Mouse (Mus musculus): ENCODE results near the gene Scnn1b. TPM values are rescaled to one million over a fixed set of nuclear protein-coding genes. Genes with fewer than 3 reads are reported as not detected.
A peak's percentile ranks its signal among the peaks of the same experiment; 100 is the strongest.

Gene Scnn1b
- polyA plus RNA-seq, 1 experiment from 2014 or later: 0.09 TPM

DNA sequence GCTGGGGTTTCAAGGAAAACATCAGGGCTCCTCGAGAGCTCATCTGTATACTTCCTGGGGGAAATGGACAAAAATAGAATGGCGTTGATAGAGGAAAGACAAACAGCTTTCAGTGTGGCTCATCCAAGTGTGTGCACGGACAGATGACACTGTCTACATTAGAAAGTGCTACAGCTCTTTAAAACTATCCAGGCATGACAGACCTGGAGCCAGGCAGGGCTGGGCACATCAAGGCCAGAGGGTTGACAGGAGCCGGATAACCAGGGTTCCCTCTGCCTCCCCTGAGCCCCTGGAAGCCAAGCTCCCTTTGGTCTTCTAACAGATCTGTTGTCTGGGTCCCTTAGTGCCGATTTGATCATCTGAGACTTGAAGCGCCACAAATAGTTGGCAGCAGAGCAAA, 22.6 kb upstream of the Scnn1b start:
- H3K9me3 ChIP-seq (ENCODE audit: low read length): no peaks in the 10 kb centered on the region

DNA sequence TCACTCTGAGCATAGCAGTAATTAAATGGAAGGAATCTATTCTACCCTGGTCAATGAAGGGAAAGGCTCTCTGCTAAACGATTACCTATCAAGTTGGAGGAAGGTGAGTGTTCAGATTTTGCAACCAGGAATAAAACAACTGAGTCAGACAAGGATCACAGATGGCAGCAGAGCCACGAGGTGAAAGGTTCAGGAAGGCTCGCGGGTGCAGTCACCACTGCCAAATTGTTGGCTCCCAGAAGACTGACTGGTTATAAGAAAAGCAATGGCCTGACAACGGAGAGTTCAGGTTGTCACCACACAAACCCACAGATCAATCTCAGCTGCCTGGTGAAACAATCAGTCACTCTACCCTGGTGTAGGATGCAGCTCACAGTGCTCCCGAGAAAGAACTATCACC, 18.9 kb upstream of the Scnn1b start:
- 71% methylated on average over 6 of the region's 6 CpGs for WGBS (ENCODE audit: insufficient replicate concordance)
- TF ChIP-seq EP300 (IDR thresholded peaks at IDR 0.05; ENCODE audit: low read depth): no peak
- TF ChIP-seq CTCF (IDR thresholded peaks at IDR 0.05; ENCODE audit: low read depth): no peak
- DNase-seq: no peak
- H3K9me3 ChIP-seq (ENCODE audit: low read length): no peaks in the 10 kb centered on the region
- H3K36me3 ChIP-seq (replicated peaks; ENCODE audit: insufficient read depth, low read length): no peaks in the 10 kb centered on the region
- no peak overlapping the region for H3K9ac ChIP-seq (replicated peaks)
- no peak overlapping the region for H3K4me3 ChIP-seq (ENCODE audit: low read depth, low read length)
- no peak overlapping the region for H3K4me2 ChIP-seq (ENCODE audit: low read depth, low read length)
- no peaks in the 10 kb centered on the region for H3K27me3 ChIP-seq (ENCODE audit: insufficient read depth, low read length)
- H3K4me1 ChIP-seq (ENCODE audit: insufficient read depth): no peaks in the 10 kb centered on the region
- no peak overlapping the region for H3K27ac ChIP-seq (ENCODE audit: low read depth)
- no peak for ATAC-seq

More for the DNA sequence above, 22.6 kb upstream of the Scnn1b start:
- H3K27ac ChIP-seq (ENCODE audit: low read depth): no peak overlapping the region
- no peak for ATAC-seq
- TF ChIP-seq CTCF (IDR thresholded peaks at IDR 0.05; ENCODE audit: low read depth): no peak
- TF ChIP-seq EP300 (IDR thresholded peaks at IDR 0.05; ENCODE audit: low read depth): no peak
- no peaks in the 10 kb centered on the region for H3K27me3 ChIP-seq (ENCODE audit: insufficient read depth, low read length)
- no peaks in the 10 kb centered on the region for H3K36me3 ChIP-seq (replicated peaks; ENCODE audit: insufficient read depth, low read length)
- H3K4me1 ChIP-seq (ENCODE audit: insufficient read depth): no peaks in the 10 kb centered on the region
- H3K4me3 ChIP-seq (ENCODE audit: low read depth, low read length): no peak overlapping the region
- 50% methylated on average over 6 of the region's 6 CpGs for WGBS (ENCODE audit: insufficient replicate concordance)
- no peak overlapping the region for H3K9ac ChIP-seq (replicated peaks)
- DNase-seq: no peak
- H3K4me2 ChIP-seq (ENCODE audit: low read depth, low read length): no peak overlapping the region

DNA sequence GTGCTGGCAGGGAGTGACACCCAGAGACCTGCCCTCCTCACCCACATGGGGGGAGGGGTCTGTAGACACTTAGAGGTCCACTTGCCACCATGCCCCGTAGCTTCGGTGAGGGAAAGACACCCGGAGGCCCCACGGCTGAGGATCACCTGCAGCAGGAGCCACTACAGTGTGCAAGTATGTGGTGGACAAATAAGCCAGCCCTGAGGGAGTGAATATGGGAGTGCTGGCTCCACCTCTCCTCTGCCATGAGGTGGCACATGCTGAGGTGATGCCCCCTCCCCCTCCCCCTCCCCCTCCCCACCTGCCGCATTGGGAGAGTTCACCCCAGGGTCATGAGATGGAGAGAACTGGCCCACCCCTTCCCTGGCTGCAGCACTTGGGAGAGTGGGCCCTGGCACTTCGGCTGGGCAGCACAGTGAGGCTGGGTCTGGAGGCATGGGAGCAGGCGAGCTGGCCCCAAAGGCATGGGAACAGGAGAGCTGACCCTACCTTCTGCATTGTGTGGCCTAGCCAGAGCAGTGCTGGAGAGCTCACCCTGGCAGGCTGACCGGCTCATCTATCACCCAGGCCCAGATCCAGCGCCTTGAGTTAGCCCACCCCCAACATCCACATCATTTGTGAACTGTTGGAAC, 16.2 kb upstream of the Scnn1b start:
- no peak for ATAC-seq

DNA sequence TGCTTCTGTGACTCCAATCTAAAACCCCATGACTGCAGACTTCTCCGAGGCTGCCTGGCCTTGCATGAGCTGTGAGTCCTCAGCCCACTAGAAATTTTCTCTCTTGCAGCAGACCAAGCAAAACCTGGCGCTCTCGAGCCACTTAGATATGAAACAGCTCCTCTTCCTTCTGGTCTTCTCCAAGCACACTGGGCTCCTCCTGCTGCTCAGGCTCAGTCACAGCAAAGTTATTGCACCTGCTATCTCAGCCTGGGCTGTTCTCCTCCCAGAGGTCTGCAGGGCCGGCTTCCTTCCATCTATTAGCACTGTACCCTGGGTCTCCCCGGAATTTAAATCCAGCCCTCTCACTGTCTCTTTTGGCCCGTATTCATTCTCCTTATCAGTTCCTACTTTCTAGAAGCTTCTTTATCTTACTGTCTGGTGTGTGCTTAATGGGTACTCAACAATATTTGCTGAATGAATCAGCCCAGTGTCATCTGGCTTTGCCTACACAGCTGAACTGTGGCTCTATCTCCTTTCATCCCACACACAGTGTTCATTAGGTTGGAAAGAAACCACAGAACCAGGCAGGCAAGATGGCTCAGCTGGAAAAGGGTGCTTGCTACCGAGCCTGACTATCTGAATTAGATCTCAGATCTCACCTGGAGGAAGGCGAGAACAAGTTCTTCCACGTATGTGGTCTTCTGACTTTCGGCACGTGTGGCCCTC, 7.5 kb upstream of the Scnn1b start:
- DNase-seq: no peak
- Histone ChIP-seq H3K9ac (replicated peaks) (no peak overlapping the region), H3K36me3 (replicated peaks; ENCODE audit: insufficient read depth, low read length) (no peaks in the 10 kb centered on the region), H3K9me3 (ENCODE audit: low read length) (no peaks in the 10 kb centered on the region), H3K4me3 (ENCODE audit: low read depth, low read length) (no peak overlapping the region), H3K4me2 (ENCODE audit: low read depth, low read length) (no peak overlapping the region), H3K4me1 (ENCODE audit: insufficient read depth) (no peaks in the 10 kb centered on the region), H3K27ac (ENCODE audit: low read depth) (no peak overlapping the region), H3K27me3 (ENCODE audit: insufficient read depth, low read length) (no peaks in the 10 kb centered on the region)
- no peak for TF ChIP-seq CTCF (IDR thresholded peaks at IDR 0.05; ENCODE audit: low read depth)
- TF ChIP-seq EP300 (IDR thresholded peaks at IDR 0.05; ENCODE audit: low read depth): no peak
- ATAC-seq: no peak
- 77% methylated on average over 11 of the region's 11 CpGs for WGBS (ENCODE audit: insufficient replicate concordance)

More for the DNA sequence above, 16.2 kb upstream of the Scnn1b start:
- no peak for TF ChIP-seq EP300 (IDR thresholded peaks at IDR 0.05; ENCODE audit: low read depth)
- TF ChIP-seq CTCF (IDR thresholded peaks at IDR 0.05; ENCODE audit: low read depth): no peak
- H3K27me3 ChIP-seq (ENCODE audit: insufficient read depth, low read length): no peaks in the 10 kb centered on the region
- H3K4me1 ChIP-seq (ENCODE audit: insufficient read depth): no peaks in the 10 kb centered on the region
- H3K4me3 ChIP-seq (ENCODE audit: low read depth, low read length): no peak overlapping the region
- DNase-seq: no peak
- WGBS (ENCODE audit: insufficient replicate concordance): 77% methylated on average over 8 of the region's 9 CpGs
- no peak overlapping the region for H3K27ac ChIP-seq (ENCODE audit: low read depth)
- no peaks in the 10 kb centered on the region for H3K36me3 ChIP-seq (replicated peaks; ENCODE audit: insufficient read depth, low read length)
- H3K9me3 ChIP-seq (ENCODE audit: low read length): no peaks in the 10 kb centered on the region
- H3K9ac ChIP-seq (replicated peaks): no peak overlapping the region
- H3K4me2 ChIP-seq (ENCODE audit: low read depth, low read length): no peak overlapping the region

DNA sequence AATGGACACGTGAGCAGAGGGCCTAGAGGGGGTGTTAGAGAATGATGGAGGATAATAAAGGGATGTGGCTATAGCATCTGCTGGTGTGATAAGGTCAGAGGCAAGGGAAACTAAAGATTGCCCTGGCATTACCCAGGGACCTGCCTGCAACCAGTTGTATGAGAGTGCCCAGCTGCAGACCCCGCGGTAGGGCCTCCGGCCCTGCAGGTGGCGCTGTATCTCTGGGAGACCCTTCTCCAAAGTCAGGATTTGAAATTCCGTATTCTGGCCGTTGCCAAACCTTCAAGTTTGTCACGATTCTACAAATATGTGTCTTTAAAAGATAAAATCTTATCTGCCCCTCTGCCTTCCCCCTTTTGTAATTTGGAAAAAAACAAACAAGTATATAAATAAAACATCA, 5.9 kb upstream of the Scnn1b start:
- no peaks in the 10 kb centered on the region for H3K27me3 ChIP-seq (ENCODE audit: insufficient read depth, low read length)
- H3K4me3 ChIP-seq (ENCODE audit: low read depth, low read length): no peak overlapping the region
- ATAC-seq (no peak), DNase-seq (no peak)
- no peak overlapping the region for H3K4me2 ChIP-seq (ENCODE audit: low read depth, low read length)
- H3K4me1 ChIP-seq (ENCODE audit: insufficient read depth): no peaks in the 10 kb centered on the region
- H3K36me3 ChIP-seq (replicated peaks; ENCODE audit: insufficient read depth, low read length): no peaks in the 10 kb centered on the region
- H3K9me3 ChIP-seq (ENCODE audit: low read length): no peaks in the 10 kb centered on the region
- TF ChIP-seq CTCF (IDR thresholded peaks at IDR 0.05; ENCODE audit: low read depth) (0 out of 2 replicates have a peak, but pooled peaks have one; percentile 18), EP300 (IDR thresholded peaks at IDR 0.05; ENCODE audit: low read depth) (no peak)
- H3K9ac ChIP-seq (replicated peaks): no peak overlapping the region
- 65% methylated on average over 8 of the region's 8 CpGs for WGBS (ENCODE audit: insufficient replicate concordance)
- H3K27ac ChIP-seq (ENCODE audit: low read depth): no peak overlapping the region

DNA sequence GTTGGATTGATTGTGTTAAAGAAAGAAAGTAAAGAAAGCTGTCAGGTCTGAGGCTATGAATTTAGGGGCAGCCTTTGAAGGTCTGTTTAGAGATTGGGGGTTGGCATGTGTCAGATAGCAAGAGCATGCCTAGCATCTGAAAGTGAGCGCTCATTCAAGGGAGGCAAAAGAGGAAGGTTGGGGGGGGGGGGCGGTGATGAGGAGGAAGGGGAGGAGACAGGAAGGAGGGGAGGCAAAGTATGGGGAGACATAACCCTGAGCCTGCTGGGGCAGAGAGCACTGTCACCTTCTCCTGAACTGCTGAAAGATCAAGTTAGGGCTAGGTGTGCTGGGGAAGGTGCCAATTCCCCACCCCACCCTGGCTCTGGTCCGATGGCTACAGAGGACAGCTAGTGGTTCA, 6.8 kb downstream of the Scnn1b start:
- Histone ChIP-seq H3K27ac (ENCODE audit: low read depth) (no peak overlapping the region), H3K4me2 (ENCODE audit: low read depth, low read length) (no peak overlapping the region), H3K4me3 (ENCODE audit: low read depth, low read length) (no peak overlapping the region), H3K27me3 (ENCODE audit: insufficient read depth, low read length) (no peaks in the 10 kb centered on the region), H3K9me3 (ENCODE audit: low read length) (no peaks in the 10 kb centered on the region), H3K4me1 (ENCODE audit: insufficient read depth) (no peaks in the 10 kb centered on the region), H3K9ac (replicated peaks) (no peak overlapping the region), H3K36me3 (replicated peaks; ENCODE audit: insufficient read depth, low read length) (no peaks in the 10 kb centered on the region)
- DNase-seq (no peak), ATAC-seq (no peak)
- 49% methylated on average over 2 of the region's 3 CpGs for WGBS (ENCODE audit: insufficient replicate concordance)
- TF ChIP-seq EP300 (IDR thresholded peaks at IDR 0.05; ENCODE audit: low read depth) (no peak), CTCF (IDR thresholded peaks at IDR 0.05; ENCODE audit: low read depth) (no peak)
